Mouse (Mus musculus): Measurements from ENCODE around the gene Acss3. TPM values are rescaled to one million over a fixed set of nuclear protein-coding genes. Genes with fewer than 3 reads are reported as not detected.

Acss3 gene
- total RNA-seq (2021), result 10 to 100 TPM; 29.3 to 33.0 TPM
- long read RNA-seq, experiment 1, full-length matches to known transcripts, result 7 of 18 reads
- long read RNA-seq, experiment 1, partial matches to known transcripts, result 8 of 18 reads
- long read RNA-seq, experiment 1, other reads (novel, unspliced or antisense), result 3 of 18 reads
- long read RNA-seq, experiment 2, full-length matches to known transcripts, result 4 of 8 reads
- long read RNA-seq, experiment 2, partial matches to known transcripts, result 2 of 8 reads
- long read RNA-seq, experiment 2, other reads (novel, unspliced or antisense), result 2 of 8 reads

DNA sequence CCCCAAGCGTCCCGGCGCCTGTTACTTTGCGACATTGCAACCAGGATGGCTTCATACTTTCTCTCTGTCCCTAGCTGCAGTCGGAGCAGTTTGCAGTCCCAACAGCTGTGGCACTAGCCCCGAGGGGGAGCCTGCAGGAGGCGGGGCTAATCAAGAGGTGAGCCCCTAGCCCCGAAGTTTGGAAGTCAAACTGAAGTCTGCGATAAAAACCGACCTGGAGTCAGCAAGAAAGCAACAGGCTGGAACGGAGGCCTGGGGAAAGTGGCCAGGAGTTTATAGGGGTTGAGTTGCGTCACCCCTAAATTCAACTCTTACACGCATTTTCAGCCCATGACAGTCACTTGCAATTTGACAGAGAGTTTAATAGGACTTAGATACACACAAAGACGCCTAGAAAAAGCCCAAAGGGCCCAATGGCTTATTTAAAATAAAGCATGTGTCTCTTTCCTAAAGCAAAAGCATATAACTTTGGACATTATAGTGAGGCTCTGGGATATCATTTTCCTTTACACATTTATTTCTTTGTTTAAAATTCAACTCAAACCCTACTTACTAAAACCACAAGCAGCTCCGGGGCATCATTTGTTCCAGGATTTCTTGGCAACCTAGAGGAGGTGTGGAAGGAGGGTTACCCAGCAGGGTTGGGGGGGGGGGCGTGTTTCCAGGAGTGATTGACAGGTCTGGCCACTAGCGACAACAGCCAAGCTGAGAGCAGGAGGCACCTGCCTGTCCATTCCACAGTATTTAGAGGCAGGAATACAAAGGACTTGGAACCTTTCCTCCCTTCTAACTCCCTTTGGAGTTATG lies at the start of gene Acss3:
Gene Acss3 (minus strand): TSS at position 140 of the 807 bp plus-strand sequence.
- peak; percentile 25 to 57 for DNase-seq

- DNase-seq, result no peak
These were observed 48.7 kb upstream of the Acss3 start for GRCm38 (mm10) chr10:107172003-107172689.

DNA sequence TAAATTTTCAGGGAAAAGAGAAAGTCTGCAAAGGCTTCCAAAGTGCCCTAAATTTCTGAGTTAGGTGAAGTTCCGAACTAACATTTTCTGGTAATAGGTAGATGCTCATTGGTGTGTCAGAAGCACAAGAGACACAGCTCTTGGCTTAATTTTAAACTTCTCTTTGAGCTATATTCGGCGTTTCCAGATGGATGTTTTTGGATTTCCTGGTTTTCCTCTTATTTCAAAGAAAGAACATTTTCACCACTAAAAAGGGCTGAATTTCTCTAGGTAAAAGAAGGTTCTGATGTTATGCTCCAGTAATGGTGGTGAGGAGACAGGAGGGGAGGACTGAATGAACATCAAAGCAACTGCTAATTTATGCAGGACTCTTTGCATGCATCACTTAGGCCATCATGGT lies 43.0 kb upstream of the Acss3 start:
- DNase-seq, result no peak

GRCm38 (mm10) chr10:107148759-107149158 lies 25.3 kb upstream of the Acss3 start:
- DNase-seq, result no peak

GRCm38 (mm10) chr10:107144016-107144415 lies 20.5 kb upstream of the Acss3 start:
- DNase-seq, result no peak

DNA sequence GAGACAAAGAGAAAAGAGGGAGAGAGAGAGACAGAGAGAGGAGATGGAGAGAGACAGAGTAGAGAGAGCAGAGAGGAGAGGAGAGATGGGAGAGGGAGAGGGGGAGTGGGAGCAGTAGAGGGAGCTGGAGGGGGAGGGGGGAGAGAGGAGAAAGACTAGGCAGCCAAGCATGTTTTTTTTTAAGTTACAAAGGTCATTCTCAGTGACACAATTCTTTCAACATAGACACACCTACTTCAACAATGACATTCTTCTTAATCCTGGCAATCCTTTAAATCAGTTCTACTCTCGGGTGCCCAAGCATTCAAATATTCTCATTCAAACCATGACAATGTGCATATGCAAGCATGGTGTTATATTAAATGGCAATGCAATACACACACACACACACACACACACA lies 19.4 kb upstream of the Acss3 start:
- DNase-seq, result no peak

DNA sequence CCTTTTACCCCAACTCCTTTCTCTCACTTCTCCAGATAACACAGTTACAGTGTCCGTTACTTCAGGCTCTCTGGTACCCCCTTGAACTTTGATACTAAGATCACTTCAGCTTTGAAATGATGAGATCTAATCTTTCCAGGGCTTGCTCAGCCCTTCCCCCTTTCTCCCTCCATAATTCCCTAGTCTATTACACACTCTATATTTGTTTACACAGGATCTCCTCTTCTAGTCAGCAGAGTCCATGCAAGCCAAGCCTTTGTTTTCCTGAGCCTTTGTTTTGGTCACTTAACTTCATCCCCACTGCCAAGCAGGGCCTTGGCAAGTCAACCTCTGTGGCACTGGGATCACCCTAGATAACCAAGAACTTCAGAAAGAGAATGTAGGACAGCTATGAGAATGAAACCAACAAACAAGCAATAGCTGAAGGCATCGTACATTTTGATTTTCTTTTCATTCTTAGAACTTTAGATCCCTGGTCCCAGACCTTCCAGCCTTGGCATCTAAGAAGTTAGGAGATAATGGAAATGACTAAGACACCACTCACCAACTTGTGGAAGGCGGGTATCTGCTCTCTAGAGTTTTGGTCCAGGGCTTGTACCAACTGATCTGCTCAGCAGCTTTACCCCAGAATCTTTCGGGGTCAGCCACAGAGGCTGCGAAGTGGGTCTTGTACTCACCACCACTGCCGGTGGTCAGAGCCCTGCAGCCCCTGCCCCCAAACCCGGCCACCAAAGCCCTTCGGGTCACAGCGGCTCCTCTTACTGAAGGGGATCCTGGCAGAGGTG lies 532 bp downstream of the Acss3 start:
- no peak for DNase-seq

- no peak for DNase-seq
These were observed 2.2 kb downstream of the Acss3 start for GRCm38 (mm10) chr10:107121301-107121700.

DNA sequence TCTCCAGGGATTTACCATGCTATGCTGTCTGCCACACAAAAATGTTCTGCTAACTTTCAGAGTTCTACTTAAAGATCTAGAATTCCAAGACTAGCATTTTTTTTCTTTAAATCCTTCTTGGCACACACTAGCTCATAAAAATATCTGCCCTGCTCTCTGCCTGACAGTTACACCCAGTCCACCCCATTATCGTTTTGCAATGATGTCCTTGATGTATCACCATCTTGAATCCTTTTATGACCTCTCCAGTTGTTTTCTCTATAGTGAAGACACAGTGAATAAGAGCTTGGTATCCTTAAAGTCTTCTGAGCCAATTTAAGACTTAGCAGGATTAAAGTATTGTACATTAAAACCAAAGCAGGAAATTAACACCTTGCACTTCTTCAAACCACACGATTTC lies 4.3 kb downstream of the Acss3 start:
- no peak for DNase-seq

DNA sequence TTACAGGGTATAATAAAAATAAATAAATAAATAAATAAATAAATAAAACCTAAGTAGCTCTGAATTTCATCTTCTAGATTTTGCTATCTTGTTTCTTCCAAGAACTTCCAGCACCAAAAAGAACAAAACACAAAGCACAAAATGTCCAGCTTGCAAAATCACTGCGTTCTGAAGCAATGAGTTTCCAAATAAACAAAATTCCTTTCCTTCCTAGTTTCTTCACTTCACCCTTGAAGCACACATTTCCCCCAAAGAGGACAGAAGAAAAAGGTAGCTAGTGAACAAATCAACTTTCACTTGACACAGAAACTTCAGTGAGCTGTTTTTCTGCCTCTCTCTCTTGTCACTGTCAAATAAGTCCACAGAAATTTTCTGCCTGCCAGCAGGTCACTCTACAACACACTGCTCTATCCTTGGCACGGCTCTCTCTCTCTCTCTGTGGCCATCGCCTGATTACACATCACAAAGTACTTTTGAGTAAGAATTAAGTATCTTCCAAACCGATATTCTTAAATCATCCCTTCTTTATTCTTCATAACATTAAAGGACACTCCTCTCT lies 6.7 kb downstream of the Acss3 start:
- DNase-seq, result no peak

DNA sequence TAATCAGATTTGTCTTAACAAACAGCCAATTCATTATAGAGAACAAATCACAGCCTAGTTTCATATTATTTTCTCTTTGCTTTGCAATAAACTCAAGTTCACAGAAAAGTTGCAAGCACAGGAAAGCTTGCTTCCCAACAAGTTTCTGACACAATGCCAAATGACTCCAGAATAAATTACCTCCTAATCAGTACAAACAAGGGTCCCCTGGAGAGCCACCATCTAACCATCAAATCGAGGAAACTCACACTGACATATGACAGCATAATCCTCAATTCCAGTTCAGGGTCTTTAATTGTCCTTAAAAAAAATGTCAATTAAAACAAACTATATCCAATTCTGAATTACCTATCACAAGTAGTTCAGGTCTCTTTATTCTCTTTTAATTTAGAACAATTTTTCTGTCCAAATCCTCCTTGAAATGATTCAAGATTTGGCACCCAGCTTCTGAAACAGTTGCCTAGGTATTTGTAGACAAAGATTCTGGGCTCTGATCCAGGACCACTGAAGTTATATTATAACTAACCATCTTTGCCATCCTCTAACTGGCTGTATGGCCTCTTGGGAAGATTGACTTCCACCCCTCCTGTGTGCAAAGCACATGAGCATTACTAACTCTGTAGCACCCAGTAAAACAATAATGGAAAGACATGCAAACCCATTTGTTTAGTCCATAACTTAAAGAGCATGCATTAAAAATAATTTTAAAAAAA lies 7.4 kb downstream of the Acss3 start:
- DNase-seq, result no peak

DNA sequence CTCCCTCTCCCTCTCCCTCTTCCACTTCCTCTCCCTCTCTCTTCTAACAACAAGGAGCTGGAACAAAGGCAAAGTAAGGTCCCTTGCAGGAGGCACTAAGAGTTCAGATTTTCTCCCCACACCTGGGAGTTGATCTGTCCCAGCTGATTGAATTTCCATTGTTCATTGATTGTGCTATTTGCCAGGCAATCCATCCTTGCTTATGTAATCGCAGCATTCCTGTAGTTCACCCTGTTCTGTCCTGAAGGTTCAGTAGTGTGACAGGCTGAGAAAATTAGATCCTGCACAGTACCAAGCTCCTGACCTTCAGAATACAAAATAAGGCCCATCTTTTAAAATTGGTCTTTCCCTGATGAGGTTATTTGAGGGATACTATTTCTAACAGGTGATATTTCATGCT lies 8.3 kb downstream of the Acss3 start:
- no peak for DNase-seq

- DNase-seq, result peak in 1 of 2 experiments; percentile 3
These were observed 29.0 kb downstream of the Acss3 start for GRCm38 (mm10) chr10:107094452-107094851.

- no peak for DNase-seq
These were observed 69.4 kb downstream of the Acss3 start for GRCm38 (mm10) chr10:107053846-107054624.

GRCm38 (mm10) chr10:107050489-107050888 lies 73.0 kb downstream of the Acss3 start:
- no peak for DNase-seq

DNA sequence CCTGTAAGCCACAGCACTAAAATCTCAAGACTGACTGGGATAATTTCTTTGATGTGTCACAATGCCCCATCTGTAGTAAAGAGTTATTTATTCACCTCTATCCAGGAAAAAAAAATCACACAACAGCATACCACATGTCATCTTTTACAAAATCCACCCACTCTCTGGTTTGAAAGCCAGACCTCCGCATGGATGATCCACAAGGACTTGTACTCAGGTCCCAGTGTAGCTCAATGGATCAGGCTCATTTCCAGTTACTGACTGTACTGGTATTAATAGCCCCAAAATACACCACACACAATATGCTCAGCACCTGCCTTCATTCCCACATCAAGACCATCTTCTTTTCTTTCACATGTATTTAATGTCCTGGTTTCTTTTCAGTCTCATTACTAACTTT lies 80.8 kb downstream of the Acss3 start:
- DNase-seq, result no peak

GRCm38 (mm10) chr10:107040837-107041236 lies 82.6 kb downstream of the Acss3 start:
- DNase-seq, result no peak

DNA sequence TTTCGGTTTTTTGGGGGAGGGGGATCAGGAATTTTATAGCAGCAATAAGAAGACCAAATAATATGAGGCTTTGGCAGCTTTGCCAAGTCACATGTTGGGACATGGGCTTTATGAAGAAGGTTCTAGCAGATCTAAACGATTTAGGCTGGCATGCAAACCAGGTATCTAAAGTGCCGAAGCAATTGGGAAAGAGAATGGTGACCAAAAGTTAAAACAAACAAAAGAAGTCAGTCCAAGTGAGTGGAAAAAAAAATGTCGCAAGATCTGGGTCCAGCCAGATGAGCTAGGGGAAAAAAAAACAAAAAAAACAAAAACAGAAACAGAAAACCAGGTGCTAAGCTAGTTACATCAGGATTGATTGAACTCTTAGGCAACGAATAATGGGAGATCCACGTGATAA lies 83.1 kb downstream of the Acss3 start:
- DNase-seq, result no peak

- DNase-seq, result peak in 1 of 2 experiments; percentile 26
These were observed 84.3 kb downstream of the Acss3 start for GRCm38 (mm10) chr10:107039211-107039610.

DNA sequence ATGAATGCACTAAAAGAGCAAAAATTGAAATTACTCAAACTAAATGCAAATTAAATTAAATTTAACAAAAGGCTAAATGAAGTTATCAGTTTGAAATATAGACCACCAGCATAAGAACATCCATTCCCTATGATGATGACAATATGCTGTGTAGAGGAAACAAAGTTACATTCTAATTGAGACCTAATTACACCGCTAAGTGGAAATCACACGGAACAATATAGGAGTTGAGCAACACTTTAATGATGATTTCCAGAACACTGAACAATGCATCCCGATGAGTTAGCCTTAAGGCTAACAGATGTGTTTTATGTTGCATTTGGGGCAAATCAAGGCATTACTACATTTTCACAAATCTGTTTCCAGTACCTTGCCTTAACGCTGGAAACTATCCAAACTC lies 99.2 kb downstream of the Acss3 start:
- no peak for DNase-seq

Data from adrenal gland, postnatal 36 days (tissue).